Mouse (Mus musculus) intestine, embryonic 14.5 days (tissue): ENCODE data around the gene Gm9745. TPM values are rescaled to one million over a fixed set of nuclear protein-coding genes. Genes with fewer than 3 reads are reported as not detected.
"Not testable (repeated sequence)": the region's sequence is repeated elsewhere in the genome, so short reads cannot be mapped to it uniquely, and the experiment has no call there.

Experiments
- ATAC-seq: fragments of 200-750 bp; cut with Nextera tagmentation; replicated peaks from 2 replicates; pipeline ENCODE4 v1.8.0; 2017; ENCODE audit warnings: low read depth, moderate number of reproducible peaks, moderate TSS enrichment, moderate library complexity; ENCODE audit not compliant: low FRiP score, low TSS enrichment
- DNase-seq: peaks from one replicate; pipeline ENCODE4 v3.0.0-alpha.2; 2018; ENCODE audit warnings: low spot score
- H3K27ac ChIP-seq: fragments of 300-500 bp; sonication (generic); 2 replicates; pipeline ENCODE4 v1.5.1; 2014; ENCODE audit warnings: low read depth, mild to moderate bottlenecking, control low read depth
- H3K27me3 ChIP-seq: fragments of 300-500 bp; sonication (generic); replicated peaks from 2 replicates; pipeline ENCODE4 v1.6.1; 2014; ENCODE audit warnings: low read length, control low read depth; ENCODE audit not compliant: control insufficient read depth, insufficient read depth
- H3K36me3 ChIP-seq: fragments of 300-500 bp; sonication (generic); 2 replicates; pipeline ENCODE4 v1.6.1; 2014; ENCODE audit warnings: low read length, control low read depth; ENCODE audit not compliant: control insufficient read depth, insufficient read depth
- H3K4me1 ChIP-seq: fragments of 300-500 bp; sonication (generic); replicated peaks from 2 replicates; pipeline ENCODE4 v1.6.1; 2014; ENCODE audit warnings: low read length, control low read depth, mixed read lengths; ENCODE audit not compliant: control insufficient read depth, insufficient read depth
- H3K4me2 ChIP-seq: fragments of 300-500 bp; sonication (generic); 2 replicates; pipeline ENCODE4 v1.6.1; 2014; ENCODE audit warnings: low read length
- H3K4me3 ChIP-seq: fragments of 300-500 bp; sonication (generic); 2 replicates; pipeline ENCODE4 v1.5.1; 2014; ENCODE audit warnings: low read depth, low read length, control low read depth, mixed read lengths
- H3K9ac ChIP-seq: fragments of 300-500 bp; sonication (generic); 2 replicates; pipeline ENCODE4 v1.6.1; 2014; ENCODE audit warnings: mild to moderate bottlenecking, low read length
- H3K9me3 ChIP-seq: fragments of 300-500 bp; sonication (generic); 2 replicates; pipeline ENCODE4 v1.6.1; 2016; ENCODE audit warnings: low read length, control low read depth; ENCODE audit not compliant: control insufficient read depth
- WGBS: fragments of 180-500 bp; shearing (Covaris S2); extraction: QIAGEN DNeasy Blood & Tissue Kit; methylation state at CpG from one replicate; pipeline ENCODE4 v1.1.7; 2014; 5-methylcytosine and 5-hydroxymethylcytosine counted together
- microRNA-seq: library from miRNA; unstranded; fragments of <30 nt; microRNA quantifications from one replicate; pipeline ENCODE4, GENCODE M21; 2016
- polyA plus RNA-seq: library from polyadenylated mRNA; unstranded; fragments of >200 nt; fragmentation: Nextera tagmentation; extraction: Ambion mirVana; gene quantifications from 2 replicates; pipeline ENCODE4 v1.2.1, GENCODE M21; 2014

Gm9745 gene
- polyA plus RNA-seq, 1 experiment from 2014 or later, result not detected

DNA sequence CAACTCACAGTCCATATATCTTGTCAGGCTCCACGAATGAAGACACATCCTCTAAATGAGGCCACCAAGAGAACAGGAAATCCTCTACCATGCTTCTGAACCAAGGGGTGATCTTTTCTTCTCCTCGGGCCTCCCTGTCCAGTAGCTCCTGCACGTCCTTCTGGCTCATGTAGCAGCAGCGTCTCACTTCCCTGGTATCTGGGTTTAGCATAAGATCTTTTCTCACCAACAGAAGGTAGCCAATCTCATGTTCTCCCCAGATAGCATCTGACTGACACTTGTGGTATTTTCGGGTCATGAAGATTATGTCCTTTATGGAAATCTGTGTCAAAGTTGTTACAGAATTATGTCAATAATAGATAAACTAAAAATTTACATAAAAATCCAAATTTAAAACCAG, 6.3 kb downstream of the Gm9745 start:
- WGBS, result no CpG with 5 or more reads among the region's 5 CpGs

DNA sequence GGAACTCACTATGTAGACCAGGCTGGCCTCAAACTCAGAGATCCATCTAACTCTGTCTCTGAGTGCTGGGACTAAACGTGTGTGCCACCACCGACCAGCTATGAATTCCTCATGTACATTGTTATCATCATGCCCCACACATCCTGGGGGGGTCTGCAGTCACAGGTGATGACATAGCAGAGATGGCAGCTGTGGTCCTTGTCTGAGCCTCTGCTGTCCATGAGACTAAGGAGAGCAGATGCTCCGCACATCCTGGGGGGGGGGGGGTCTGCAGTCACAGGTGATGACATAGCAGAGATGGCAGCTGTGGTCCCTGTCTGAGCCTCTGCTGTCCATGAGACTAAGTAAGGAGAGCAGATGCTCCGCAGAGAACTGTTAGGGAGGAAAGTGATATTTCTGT, 6.9 kb downstream of the Gm9745 start:
- not testable (repeated sequence) for H3K4me1 ChIP-seq, H3K27ac ChIP-seq, H3K4me3 ChIP-seq, H3K36me3 ChIP-seq, H3K9ac ChIP-seq, H3K27me3 ChIP-seq, H3K4me2 ChIP-seq, H3K9me3 ChIP-seq, ATAC-seq, DNase-seq
- WGBS, result 88% methylated on average over 4 of the region's 4 CpGs

More for the DNA sequence above, 6.3 kb downstream of the Gm9745 start:
- not testable (repeated sequence) for H3K4me2 ChIP-seq, H3K4me3 ChIP-seq, ATAC-seq, H3K9me3 ChIP-seq, H3K4me1 ChIP-seq, DNase-seq, H3K27ac ChIP-seq, H3K27me3 ChIP-seq, H3K9ac ChIP-seq, H3K36me3 ChIP-seq

GRCm38 (mm10) chr13:8937611-8938140, 10.4 kb downstream of the Gm9745 start:
- not testable (repeated sequence) for ATAC-seq, H3K36me3 ChIP-seq, H3K9me3 ChIP-seq, H3K4me1 ChIP-seq, H3K4me2 ChIP-seq, H3K4me3 ChIP-seq, DNase-seq, H3K27ac ChIP-seq, H3K27me3 ChIP-seq, H3K9ac ChIP-seq
- 77% methylated on average over 6 of the region's 6 CpGs for WGBS

- no peak for DNase-seq
- no peaks in the 10 kb centered on the region for H3K4me1 ChIP-seq
- H3K4me2 ChIP-seq, result no peak overlapping the region
- no peaks in the 10 kb centered on the region for H3K9me3 ChIP-seq
- ATAC-seq, result no peak
- no peak overlapping the region for H3K4me3 ChIP-seq
- no peak overlapping the region for H3K9ac ChIP-seq
- H3K36me3 ChIP-seq, result no peaks in the 10 kb centered on the region
- H3K27me3 ChIP-seq, result no peaks in the 10 kb centered on the region
- no peak overlapping the region for H3K27ac ChIP-seq
- WGBS, result 68% methylated on average over 2 of the region's 2 CpGs
These were observed 14.5 kb downstream of the Gm9745 start for GRCm38 (mm10) chr13:8933499-8933898.

- not testable (repeated sequence) for DNase-seq, H3K9me3 ChIP-seq, H3K27me3 ChIP-seq, H3K9ac ChIP-seq, ATAC-seq, H3K4me2 ChIP-seq, H3K4me3 ChIP-seq, H3K27ac ChIP-seq, H3K4me1 ChIP-seq, H3K36me3 ChIP-seq
- 93% methylated on average over 8 of the region's 8 CpGs for WGBS
These were observed 34.1 kb downstream of the Gm9745 start for GRCm38 (mm10) chr13:8913890-8914289.

GRCm38 (mm10) chr13:8905986-8906385, 42.0 kb downstream of the Gm9745 start:
- not testable (repeated sequence) for H3K4me3 ChIP-seq, H3K4me2 ChIP-seq, ATAC-seq, H3K27ac ChIP-seq, H3K36me3 ChIP-seq, DNase-seq, H3K4me1 ChIP-seq, H3K9ac ChIP-seq, H3K27me3 ChIP-seq, H3K9me3 ChIP-seq
- WGBS, result 66% methylated on average over 2 of the region's 2 CpGs

Small RNA genes lying within 50 kb of the gene (microRNA-seq; reads per million reads assigned to microRNA genes)
- gene Gm22750, result not detected

Other genes with a start within 250 kb of the Gm9745 start
- gene Wdr37, start 76.3 kb downstream of the Gm9745 start, polyA plus RNA-seq, result 23.0 and 23.8 TPM in 2 replicates
- 105 and 116 TPM in 2 replicates for gene Idi1, start 62.7 kb downstream of the Gm9745 start, polyA plus RNA-seq
- not detected in 2 replicates for gene Idi2, start 4.6 kb upstream of the Gm9745 start, polyA plus RNA-seq
- 88.3 and 88.4 TPM in 2 replicates for gene Gtpbp4, start 47.9 kb upstream of the Gm9745 start, polyA plus RNA-seq
- 43.0 and 45.2 TPM in 2 replicates for gene Larp4b, start 145.7 kb upstream of the Gm9745 start, polyA plus RNA-seq